Mouse (Mus musculus) kidney, adult 2 months (tissue): ENCODE results near the gene Il12b. TPM values are rescaled to one million over a fixed set of nuclear protein-coding genes. Genes with fewer than 3 reads are reported as not detected.
A peak's percentile ranks its signal among the peaks of the same experiment; 100 is the strongest.

ENCODE experiments used
- DNase-seq: peaks from one replicate; pipeline ENCODE4 v3.0.0; 2021
- H3K27ac ChIP-seq: fragments of 200-500 bp; 2 replicates; pipeline ENCODE4 v1.5.1; 2012; ENCODE audit warnings: low read depth, low read length, control low read depth, inconsistent platforms; ENCODE audit not compliant: insufficient read depth
- H3K27me3 ChIP-seq: fragments of 200-500 bp; replicated peaks from 2 replicates; pipeline ENCODE4 v1.6.1; 2012; ENCODE audit warnings: mild to moderate bottlenecking, moderate library complexity, low read length, inconsistent platforms; ENCODE audit not compliant: control insufficient read depth, insufficient read depth
- H3K36me3 ChIP-seq: fragments of 200-500 bp; 2 replicates; pipeline ENCODE4 v1.6.1; 2012; ENCODE audit warnings: mild to moderate bottlenecking, moderate library complexity, low read length, inconsistent platforms; ENCODE audit not compliant: control insufficient read depth, insufficient read depth
- H3K4me1 ChIP-seq: fragments of 200-500 bp; 2 replicates; pipeline ENCODE4 v1.6.1; 2011; ENCODE audit warnings: low read length; ENCODE audit not compliant: control insufficient read depth, insufficient read depth
- H3K4me3 ChIP-seq: fragments of 200-500 bp; 2 replicates; pipeline ENCODE4 v1.5.1; 2011; ENCODE audit warnings: mild to moderate bottlenecking, low read depth, low read length, control low read depth; ENCODE audit not compliant: insufficient read depth
- CTCF ChIP-seq: fragments of 200-500 bp; conservative IDR thresholded peaks from 2 replicates; pipeline ENCODE4 v1.5.1; 2011; ENCODE audit warnings: low read depth, mild to moderate bottlenecking, control low read depth, low read length, moderate library complexity, mixed read lengths; ENCODE audit not compliant: insufficient read depth, insufficient read length
- POLR2A ChIP-seq: fragments of 200-500 bp; IDR thresholded peaks from one replicate; pipeline ENCODE4 v1.6.1; 2011; ENCODE audit warnings: low read depth, low read length, control low read depth
- WGBS: fragments of 180-500 bp; shearing (Covaris S2); methylation state at CpG from one replicate; pipeline ENCODE4 v1.1.7; 2018; 5-methylcytosine and 5-hydroxymethylcytosine counted together
- polyA plus RNA-seq: library from polyadenylated mRNA; depleted of rRNA; stranded (reverse); fragments of >200 nt; gene quantifications from 2 replicates; pipeline ENCODE4 v1.2.3, GENCODE M21; 2012; rRNA removed

Gene Il12b
- 0.07 and 0.11 TPM in 2 replicates for polyA plus RNA-seq

- Histone ChIP-seq H3K4me3 (no peak within 1 kb of the TSS), H3K27ac (no peak within 1 kb of the TSS), H3K36me3 (no peaks in the 10 kb centered on the region), H3K27me3 (no peaks in the 10 kb centered on the region), H3K4me1 (no peaks in the 10 kb centered on the region)
- DNase-seq: no peak
- WGBS: 74% methylated on average over 6 of the region's 6 CpGs
- TF ChIP-seq POLR2A: no peak
- TF ChIP-seq CTCF: no peak
Measured at GRCm38 (mm10) chr11:44399763-44400162, at the start of gene Il12b. Gene Il12b, plus strand, starts transcription at chr11:44400063.

- TF ChIP-seq POLR2A (no peak), CTCF (no peak)
- Histone ChIP-seq H3K36me3 (no peaks in the 10 kb centered on the region), H3K4me1 (no peaks in the 10 kb centered on the region), H3K4me3 (no peak overlapping the region), H3K27me3 (no peaks in the 10 kb centered on the region), H3K27ac (no peak overlapping the region)
- DNase-seq: no peak
- 78% methylated on average over 8 of the region's 8 CpGs for WGBS
Measured at GRCm38 (mm10) chr11:44354860-44355470, 44.9 kb upstream of the Il12b start.

- TF ChIP-seq CTCF: no peak
- no peak for TF ChIP-seq POLR2A
- Histone ChIP-seq H3K36me3 (no peaks in the 10 kb centered on the region), H3K4me3 (no peak overlapping the region), H3K27ac (no peak overlapping the region), H3K27me3 (no peaks in the 10 kb centered on the region), H3K4me1 (no peaks in the 10 kb centered on the region)
- 74% methylated on average over 4 of the region's 4 CpGs for WGBS
- no peak for DNase-seq
Measured at GRCm38 (mm10) chr11:44356171-44356570, 43.7 kb upstream of the Il12b start.

GRCm38 (mm10) chr11:44364536-44364935 is 35.3 kb upstream of the Il12b start:
- Histone ChIP-seq H3K4me3 (no peak overlapping the region), H3K27me3 (no peaks in the 10 kb centered on the region), H3K27ac (no peak overlapping the region), H3K4me1 (no peaks in the 10 kb centered on the region), H3K36me3 (no peaks in the 10 kb centered on the region)
- no peak for TF ChIP-seq CTCF
- TF ChIP-seq POLR2A: no peak
- DNase-seq: peak; percentile 39

GRCm38 (mm10) chr11:44367711-44368110 is 32.2 kb upstream of the Il12b start:
- TF ChIP-seq CTCF (no peak), POLR2A (no peak)
- WGBS: 85% methylated on average over 1 of the region's 1 CpGs
- no peaks in the 10 kb centered on the region for H3K27me3 ChIP-seq

GRCm38 (mm10) chr11:44372856-44373255 is 27.0 kb upstream of the Il12b start:
- Histone ChIP-seq H3K27ac (no peak overlapping the region), H3K36me3 (no peaks in the 10 kb centered on the region), H3K4me1 (no peaks in the 10 kb centered on the region), H3K27me3 (no peaks in the 10 kb centered on the region), H3K4me3 (no peak overlapping the region)
- no peak for DNase-seq
- TF ChIP-seq CTCF (no peak), POLR2A (no peak)
- WGBS: 72% methylated on average over 6 of the region's 6 CpGs

More at GRCm38 (mm10) chr11:44367711-44368110, 32.2 kb upstream of the Il12b start:
- Histone ChIP-seq H3K4me3 (no peak overlapping the region), H3K36me3 (no peaks in the 10 kb centered on the region), H3K4me1 (no peaks in the 10 kb centered on the region), H3K27ac (no peak overlapping the region)
- DNase-seq: no peak

- TF ChIP-seq CTCF: no peak
- TF ChIP-seq POLR2A: no peak
- H3K27me3 ChIP-seq: no peaks in the 10 kb centered on the region
- no peaks in the 10 kb centered on the region for H3K36me3 ChIP-seq
- DNase-seq: no peak
- 83% methylated on average over 5 of the region's 5 CpGs for WGBS
- no peaks in the 10 kb centered on the region for H3K4me1 ChIP-seq
- H3K27ac ChIP-seq: no peak overlapping the region
- no peak overlapping the region for H3K4me3 ChIP-seq
Measured at GRCm38 (mm10) chr11:44377879-44378278, 22.0 kb upstream of the Il12b start.
